Mouse (Mus musculus) CH12.LX (cell line): ENCODE results near the gene S100a6. TPM values are rescaled to one million over a fixed set of nuclear protein-coding genes. Genes with fewer than 3 reads are reported as not detected.

Experiments
- DNase-seq: peaks from one replicate; pipeline ENCODE4 v3.0.0-alpha.2; 2013; ENCODE audit errors: extremely low read depth
- H3K27ac ChIP-seq: 2 replicates; pipeline ENCODE4 v1.5.1; 2012; ENCODE audit warnings: low read depth, mild to moderate bottlenecking, control low read depth, moderate library complexity; ENCODE audit not compliant: insufficient read depth
- H3K27me3 ChIP-seq: replicated peaks from 2 replicates; pipeline ENCODE3; 2012; ENCODE audit warnings: inconsistent platforms
- H3K36me3 ChIP-seq, 2 experiments: replicated peaks in 1 of 2; 2 replicates each; pipeline versions ENCODE3 to v1.6.1; 2012; ENCODE audit warnings: inconsistent platforms in 1 of 2, low read length in 1 of 2, mild to moderate bottlenecking in 1 of 2, mixed read lengths in 1 of 2, moderate library complexity in 1 of 2; ENCODE audit not compliant: control insufficient read depth in 1 of 2, insufficient read depth in 1 of 2
- H3K4me1 ChIP-seq, 2 experiments: 2 replicates each; pipeline ENCODE4 v1.6.1; 2012; ENCODE audit warnings: inconsistent platforms in 1 of 2, moderate library complexity in 1 of 2; ENCODE audit not compliant: insufficient read depth in 2 of 2, control insufficient read depth in 1 of 2
- H3K4me2 ChIP-seq: 2 replicates; pipeline ENCODE4 v1.6.1; 2012; ENCODE audit warnings: low read depth, mild to moderate bottlenecking, control low read depth; ENCODE audit not compliant: poor library complexity, insufficient read depth, severe bottlenecking
- H3K4me3 ChIP-seq, 3 experiments: fragments of 150-350 bp in 1 of 3; sonication (generic) in 1 of 3; replicated peaks in 1 of 3; 2 replicates each; pipeline versions ENCODE3 to v1.5.1; 2011 to 2012; ENCODE audit warnings: low read depth in 2 of 3, low read length in 2 of 3, mild to moderate bottlenecking in 2 of 3, moderate library complexity in 2 of 3, control low read depth in 1 of 3, improper control_type of control experiment in 1 of 3, inconsistent platforms in 1 of 3, mixed read lengths in 1 of 3; ENCODE audit not compliant: poor library complexity in 1 of 3
- H3K79me2 ChIP-seq: replicated peaks from 2 replicates; pipeline ENCODE4 v1.6.1; 2012; ENCODE audit warnings: mild to moderate bottlenecking, moderate library complexity; ENCODE audit not compliant: control insufficient read depth, poor library complexity, insufficient read depth, severe bottlenecking; ENCODE audit errors: extremely low read depth
- H3K9ac ChIP-seq: 2 replicates; pipeline ENCODE4 v1.6.1; 2012; ENCODE audit warnings: low read depth, mild to moderate bottlenecking, control low read depth, moderate library complexity; ENCODE audit not compliant: insufficient read depth
- H3K9me3 ChIP-seq: replicated peaks from 2 replicates; pipeline ENCODE3; 2012; ENCODE audit warnings: low read length, inconsistent platforms, mixed read lengths
- E2F4 ChIP-seq: IDR thresholded peaks from 2 replicates; pipeline ENCODE4 v1.6.1; 2011; ENCODE audit warnings: low read depth, low read length, improper control_type of control experiment; ENCODE audit not compliant: insufficient replicate concordance
- ELF1 ChIP-seq: IDR thresholded peaks from 2 replicates; pipeline ENCODE4 v1.6.1; 2014; ENCODE audit warnings: low read depth, mild to moderate bottlenecking, inconsistent platforms, low read length, improper control_type of control experiment
- HCFC1 ChIP-seq: IDR thresholded peaks from 2 replicates; pipeline ENCODE4 v1.6.1; 2012; ENCODE audit warnings: low read depth, mild to moderate bottlenecking, inconsistent platforms, low read length, improper control_type of control experiment
- JUN ChIP-seq: IDR thresholded peaks from 2 replicates; pipeline ENCODE4 v1.6.1; 2011; ENCODE audit warnings: low read depth, mild to moderate bottlenecking, low read length, improper control_type of control experiment, moderate library complexity; ENCODE audit not compliant: insufficient read depth
- KAT2A ChIP-seq: IDR thresholded peaks from 2 replicates; pipeline ENCODE4 v1.6.1; 2012; ENCODE audit warnings: low read length, improper control_type of control experiment, inconsistent platforms; ENCODE audit not compliant: insufficient replicate concordance
- MEF2A ChIP-seq: IDR thresholded peaks from 2 replicates; pipeline ENCODE4 v1.6.1; 2014; ENCODE audit warnings: low read depth, mild to moderate bottlenecking, inconsistent platforms, low read length, improper control_type of control experiment, borderline replicate concordance
- POLR2AphosphoS2 ChIP-seq: IDR thresholded peaks from 2 replicates; pipeline ENCODE4 v1.6.1; 2011; ENCODE audit warnings: low read depth, low read length, improper control_type of control experiment
- ZNF384 ChIP-seq: IDR thresholded peaks from 2 replicates; pipeline ENCODE4 v1.6.1; 2012; ENCODE audit warnings: low read depth, low read length, improper control_type of control experiment, inconsistent platforms
- dilution Hi-C: fragments of 300-500 bp; cut with MboI; formaldehyde crosslinking; loops from 2 replicates; pipeline ENCODE4 v1.14.3; 2020; ENCODE audit warnings: low sequenced_read_pairs; ENCODE audit not compliant: extremely low pct_unique_long_range_greater_than_20kb, extremely low pct_ligation_motif_present
- in situ Hi-C: fragments of 300-500 bp; cut with MboI; formaldehyde crosslinking; loops from 3 replicates; pipeline ENCODE4 v1.14.3; 2019; ENCODE audit warnings: low sequenced_read_pairs, low pct_ligation_motif_present, low pct_unique_long_range_greater_than_20kb, mixed read lengths
- polyA plus RNA-seq: library from polyadenylated mRNA; unstranded; fragments of >175 nt; gene quantifications from 2 replicates; pipeline ENCODE4 v1.2.1, GENCODE M21; 2012; ENCODE audit warnings: low read depth; ENCODE audit not compliant: insufficient read length
- total RNA-seq, 2 experiments: library from RNA; depleted of rRNA; stranded (reverse); fragments of 300-350 nt in 1 of 2; fragments of >200 nt in 1 of 2; gene quantifications; 2 replicates each; pipeline ENCODE4 v1.2.3; 2012 to 2014

The S100a6 gene
- total and polyA plus RNA-seq, 3 experiments: not detected

- Histone ChIP-seq H3K4me2 (no peak overlapping the region), H3K27me3 (no peaks in the 10 kb centered on the region), H3K9ac (no peak overlapping the region), H3K4me3 (no peak overlapping the region), H3K9me3 (peaks cover 7% of the 10 kb centered on the region), H3K4me1 (peaks cover 2 to 6% of the 10 kb centered on the region in 2 experiments; a peak in 3 of 4 replicates), H3K36me3 (no peaks in the 10 kb centered on the region), H3K79me2 (no peaks in the 10 kb centered on the region), H3K27ac (no peak overlapping the region)
- in situ Hi-C loops: no loop called here
- DNase-seq: no peak
- TF ChIP-seq KAT2A: no peak
- no peak for TF ChIP-seq ELF1
- no peak for TF ChIP-seq E2F4
- no peak for TF ChIP-seq POLR2AphosphoS2
- no peak for TF ChIP-seq ZNF384
- no peak for TF ChIP-seq HCFC1
- dilution Hi-C loops: no loop called here
Observed at GRCm38 (mm10) chr3:90596810-90597209, 15.9 kb upstream of the S100a6 start.

GRCm38 (mm10) chr3:90597736-90598135 lies 14.9 kb upstream of the S100a6 start:
- in situ Hi-C loops (no loop called here), dilution Hi-C loops (no loop called here)
- no peaks in the 10 kb centered on the region for H3K36me3 ChIP-seq
- H3K27me3 ChIP-seq: no peaks in the 10 kb centered on the region
- DNase-seq: no peak
- H3K4me1 ChIP-seq: peaks cover 2 to 6% of the 10 kb centered on the region in 2 experiments; a peak in 3 of 4 replicates
- H3K9me3 ChIP-seq: peaks cover 7% of the 10 kb centered on the region
- no peak overlapping the region for H3K9ac ChIP-seq
- no peaks in the 10 kb centered on the region for H3K79me2 ChIP-seq
- TF ChIP-seq JUN: no peak
- TF ChIP-seq, all 38 proteins: peak for 0
- Histone ChIP-seq H3K4me3 (no peak overlapping the region), H3K27ac (no peak overlapping the region), H3K4me2 (no peak overlapping the region)

GRCm38 (mm10) chr3:90598212-90598611 lies 14.5 kb upstream of the S100a6 start:
- H3K4me3 ChIP-seq: no peak overlapping the region
- in situ Hi-C loops: no loop called here
- no peak overlapping the region for H3K27ac ChIP-seq
- H3K27me3 ChIP-seq: no peaks in the 10 kb centered on the region
- H3K9ac ChIP-seq: no peak overlapping the region
- no peak overlapping the region for H3K4me2 ChIP-seq
- peaks cover 2 to 6% of the 10 kb centered on the region in 2 experiments; a peak in 3 of 4 replicates for H3K4me1 ChIP-seq
- DNase-seq: no peak
- no peaks in the 10 kb centered on the region for H3K36me3 ChIP-seq
- dilution Hi-C loops: no loop called here
- no peaks in the 10 kb centered on the region for H3K79me2 ChIP-seq
- peaks cover 7% of the 10 kb centered on the region for H3K9me3 ChIP-seq
- TF ChIP-seq MEF2A: no peak
- TF ChIP-seq, all 38 proteins: peak for 0
